Mouse (Mus musculus) MEL (cell line): ENCODE measurements around the gene Sik3.

ENCODE experiments used
- CTCF ChIP-seq, 3 experiments: IDR thresholded peaks in 2 of 3; conservative IDR thresholded peaks in 1 of 3; 2 replicates each; pipeline ENCODE4 v1.5.1; 2011 to 2012; ENCODE audit warnings: low read length in 3 of 3, low read depth in 2 of 3, mild to moderate bottlenecking in 2 of 3, improper control_type of control experiment in 1 of 3, inconsistent platforms in 1 of 3, mixed read lengths in 1 of 3, moderate library complexity in 1 of 3; ENCODE audit not compliant: control insufficient read depth in 1 of 3, insufficient read depth in 1 of 3, poor library complexity in 1 of 3, severe bottlenecking in 1 of 3
- EP300 ChIP-seq, 2 experiments: IDR thresholded peaks; 2 replicates each; pipeline ENCODE4 v1.6.1; 2011; ENCODE audit warnings: improper control_type of control experiment in 2 of 2, low read length in 2 of 2, low read depth in 1 of 2, mild to moderate bottlenecking in 1 of 2
- GABPA ChIP-seq: IDR thresholded peaks from 2 replicates; pipeline ENCODE4 v1.6.1; 2012; ENCODE audit warnings: low read depth, mild to moderate bottlenecking, inconsistent platforms, low read length, improper control_type of control experiment, moderate library complexity
- GATA1 ChIP-seq: IDR thresholded peaks from 2 replicates; pipeline ENCODE4 v1.6.1; 2011; ENCODE audit warnings: low read depth, low read length, improper control_type of control experiment
- HCFC1 ChIP-seq: IDR thresholded peaks from 2 replicates; pipeline ENCODE4 v1.6.1; 2012; ENCODE audit warnings: low read depth, mild to moderate bottlenecking, inconsistent platforms, low read length, improper control_type of control experiment, moderate library complexity
- MAFK ChIP-seq: IDR thresholded peaks from 2 replicates; pipeline ENCODE4 v1.6.1; 2011; ENCODE audit warnings: low read depth, mild to moderate bottlenecking, low read length, improper control_type of control experiment, borderline replicate concordance
- MAX ChIP-seq: IDR thresholded peaks from 2 replicates; pipeline ENCODE4 v1.6.1; 2011; ENCODE audit warnings: low read length, improper control_type of control experiment
- MAZ ChIP-seq: IDR thresholded peaks from 2 replicates; pipeline ENCODE4 v1.6.1; 2012; ENCODE audit warnings: low read depth, mild to moderate bottlenecking, inconsistent platforms, low read length, improper control_type of control experiment
- MXI1 ChIP-seq: IDR thresholded peaks from 2 replicates; pipeline ENCODE4 v1.6.1; 2011; ENCODE audit warnings: mild to moderate bottlenecking, low read depth, low read length, improper control_type of control experiment
- POLR2A ChIP-seq, 2 experiments: IDR thresholded peaks; 2 replicates each; pipeline ENCODE4 v1.6.1; 2011 to 2012; ENCODE audit warnings: low read length in 2 of 2, mild to moderate bottlenecking in 2 of 2, control low read depth in 1 of 2, improper control_type of control experiment in 1 of 2, low read depth in 1 of 2, moderate library complexity in 1 of 2; ENCODE audit not compliant: control insufficient read depth in 1 of 2, insufficient read depth in 1 of 2, poor library complexity in 1 of 2
- POLR2AphosphoS2 ChIP-seq: IDR thresholded peaks from 2 replicates; pipeline ENCODE4 v1.6.1; 2011; ENCODE audit warnings: low read length, improper control_type of control experiment
- UBTF ChIP-seq: IDR thresholded peaks from 2 replicates; pipeline ENCODE4 v1.6.1; 2012; ENCODE audit warnings: low read depth, mild to moderate bottlenecking, inconsistent platforms, low read length, improper control_type of control experiment, moderate library complexity, borderline replicate concordance; ENCODE audit not compliant: insufficient read depth
- USF1 ChIP-seq: IDR thresholded peaks from 2 replicates; pipeline ENCODE4 v1.6.1; 2014; ENCODE audit warnings: low read depth, mild to moderate bottlenecking, inconsistent platforms, low read length, improper control_type of control experiment, moderate library complexity
- ZC3H11A ChIP-seq: IDR thresholded peaks from 2 replicates; pipeline ENCODE4 v1.6.1; 2012; ENCODE audit warnings: low read depth, mild to moderate bottlenecking, inconsistent platforms, low read length, improper control_type of control experiment

GRCm38 (mm10) chr9:46173919-46174318 is 161.3 kb downstream of the Sik3 start:
- TF ChIP-seq HCFC1: no peak
- TF ChIP-seq MAZ: no peak
- no peak for TF ChIP-seq MAFK
- no peak for TF ChIP-seq POLR2AphosphoS2
- TF ChIP-seq EP300 (IDR thresholded peaks at IDR 0.05; ENCODE audit: low read depth in 1 of 2, low read length in 2 of 2): no peak
- TF ChIP-seq MXI1: no peak
- no peak for TF ChIP-seq MAX
- TF ChIP-seq ZC3H11A: no peak
- no peak for TF ChIP-seq GATA1
- no peak for TF ChIP-seq POLR2A (IDR thresholded peaks at IDR 0.05; ENCODE audit: control insufficient read depth in 1 of 2, insufficient read depth in 1 of 2, low read depth in 1 of 2, low read length in 2 of 2, poor library complexity in 1 of 2)
- TF ChIP-seq CTCF (IDR thresholded peaks at IDR 0.05 in 2 of 3, conservative IDR thresholded peaks at IDR 0.05 in 1 of 3; ENCODE audit: control insufficient read depth in 1 of 3, insufficient read depth in 1 of 3, low read depth in 2 of 3, low read length in 3 of 3, poor library complexity in 1 of 3, severe bottlenecking in 1 of 3): no peak
- no peak for TF ChIP-seq UBTF
- no peak for TF ChIP-seq USF1
- TF ChIP-seq GABPA: no peak
